Mouse (Mus musculus) gastrocnemius, adult 8-10 months (tissue): ENCODE results near the gene Zfp524. TPM values are rescaled to one million over a fixed set of nuclear protein-coding genes. Genes with fewer than 3 reads are reported as not detected.
A peak's percentile ranks its signal among the peaks of the same experiment; 100 is the strongest.

Source experiments
- DNase-seq, 2 experiments: peaks; one replicate each; pipeline ENCODE4 v3.0.0; 2022; ENCODE audit warnings: low spot score in 2 of 2
- total RNA-seq, 4 experiments: library from RNA; stranded (reverse); gene quantifications; 2 replicates each; pipeline ENCODE4 v1.2.4; 2022

Zfp524 gene
- total RNA-seq, 4 experiments from 2014 or later = 8.3 to 11.7 (median 10.2) TPM

DNA sequence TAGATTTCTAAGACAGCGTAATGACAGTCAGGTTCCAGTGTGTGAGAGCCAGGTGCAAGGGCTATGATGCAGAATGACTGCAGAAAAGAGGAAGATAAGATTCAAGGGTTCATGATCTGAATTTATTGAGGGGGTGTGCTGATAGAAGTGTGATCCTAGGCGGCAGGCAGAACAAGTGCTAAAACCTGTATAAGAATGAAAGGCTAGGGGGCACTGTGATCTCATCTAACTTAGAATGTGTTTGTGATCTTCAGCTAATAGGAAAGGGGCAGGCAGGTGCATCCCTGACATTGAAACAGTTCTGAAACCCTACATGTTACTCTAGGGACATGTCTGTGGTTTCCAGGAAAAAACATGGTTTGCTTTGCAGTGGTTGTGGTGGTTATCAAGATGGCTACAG, 31.9 kb downstream of the Zfp524 start:
- DNase-seq = no peak

DNA sequence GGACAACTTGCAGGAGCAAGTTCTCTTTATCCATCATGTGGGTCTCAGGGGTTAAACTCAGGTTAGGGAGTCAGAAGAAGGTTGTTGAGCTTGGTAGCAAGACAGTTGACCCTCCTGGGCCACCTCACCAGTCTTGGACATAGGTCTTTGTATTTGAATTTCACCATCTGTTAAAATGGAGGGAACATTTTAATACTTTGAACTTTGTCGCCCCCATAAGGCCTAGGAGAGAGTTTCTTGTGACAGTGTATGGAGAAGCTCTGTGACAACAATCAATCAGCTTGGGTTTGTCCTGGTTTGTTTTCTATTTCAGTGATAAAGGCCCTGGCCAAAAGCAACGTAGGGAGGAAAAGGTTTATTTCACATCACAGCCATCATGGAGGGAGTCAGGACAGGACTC, 33.1 kb downstream of the Zfp524 start:
- DNase-seq = no peak

DNA sequence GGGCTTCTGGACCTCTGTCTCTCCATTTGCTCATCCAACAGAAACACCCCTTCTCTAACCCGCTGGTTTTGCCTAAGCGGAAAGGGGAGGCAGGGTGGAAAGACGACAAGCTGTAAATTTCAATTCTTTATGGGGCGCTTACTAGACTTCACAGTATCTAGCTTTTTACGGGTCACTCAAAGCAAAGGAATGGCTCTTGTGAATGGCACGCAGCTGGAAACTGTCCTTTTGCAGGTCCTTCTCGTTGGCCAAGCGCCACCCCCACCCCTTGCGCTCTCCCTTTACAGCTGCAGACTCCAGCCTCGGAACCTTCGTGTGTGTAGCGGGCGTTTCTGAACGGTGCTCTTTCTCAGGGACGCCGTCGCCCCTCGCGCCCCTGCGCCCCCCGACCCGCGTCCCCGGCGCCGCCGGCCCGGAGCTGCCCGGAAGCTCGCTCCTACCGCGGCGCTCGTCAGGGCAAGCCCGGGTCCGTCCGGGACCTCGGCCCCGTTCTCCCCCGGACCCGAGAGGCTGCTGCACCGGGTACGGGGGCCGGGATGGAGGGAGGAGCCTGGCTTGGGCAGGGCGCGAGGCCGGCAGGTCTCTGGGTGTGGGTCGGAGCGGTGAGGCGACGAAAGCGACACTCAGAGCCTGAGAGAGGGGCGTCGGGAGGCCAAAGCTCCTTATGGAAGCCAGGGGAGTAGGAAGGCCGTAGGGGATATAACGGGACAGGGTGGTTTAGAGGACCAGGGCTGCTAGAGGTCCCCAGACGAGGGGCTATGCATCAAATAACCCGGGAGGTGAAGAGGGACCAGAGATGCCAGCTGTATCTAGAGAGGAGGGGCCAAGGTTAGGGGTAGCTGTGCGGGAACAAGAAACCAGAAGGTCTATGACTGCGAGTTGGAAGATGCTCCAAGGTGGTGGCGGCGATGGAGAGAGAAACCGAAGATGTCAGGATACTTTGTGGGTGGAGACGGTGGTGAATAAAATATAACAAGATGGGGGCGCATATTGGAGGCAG, 37.3 kb downstream of the Zfp524 start, which contains the start of gene Zfp580:
Gene Zfp580, plus strand, starts transcription at position 346 of the 1,000 bp plus-strand sequence.
- peak; percentile 55 to 66 for DNase-seq

DNA sequence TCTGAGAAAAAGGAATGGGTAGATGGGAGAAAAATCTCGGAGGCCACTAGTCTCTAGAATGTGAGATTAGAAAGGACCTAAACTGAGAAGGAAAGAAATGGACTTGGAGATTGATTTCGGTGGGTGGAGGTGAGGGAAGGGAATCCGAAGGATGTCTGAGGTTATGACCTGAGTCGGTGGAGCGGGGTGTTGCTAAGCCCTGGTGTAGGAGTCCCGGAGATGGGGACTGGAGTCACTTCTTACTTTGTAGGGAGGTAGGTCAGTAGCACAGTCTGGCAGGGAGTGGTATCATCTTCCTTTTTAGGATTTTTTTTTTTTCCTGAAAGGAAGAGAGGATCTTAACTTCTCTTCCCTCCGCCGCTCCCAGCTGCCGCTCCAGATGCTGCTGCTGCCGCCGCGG, 38.2 kb downstream of the Zfp524 start:
- no peak for DNase-seq

DNA sequence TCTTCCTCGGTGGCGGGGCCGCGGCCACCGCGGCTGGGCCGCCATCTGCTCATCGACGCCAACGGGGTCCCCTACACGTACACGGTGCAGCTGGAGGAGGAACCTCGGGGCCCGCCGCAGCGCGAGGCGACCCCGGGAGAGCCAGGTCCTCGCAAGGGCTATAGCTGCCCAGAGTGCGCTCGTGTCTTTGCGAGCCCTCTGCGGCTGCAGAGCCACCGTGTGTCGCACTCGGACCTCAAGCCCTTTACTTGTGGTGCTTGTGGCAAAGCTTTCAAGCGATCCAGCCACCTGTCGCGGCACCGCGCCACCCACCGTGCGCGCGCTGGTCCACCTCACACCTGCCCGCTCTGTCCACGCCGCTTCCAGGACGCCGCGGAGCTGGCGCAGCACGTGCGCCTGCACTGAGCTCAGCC, 38.7 kb downstream of the Zfp524 start:
- no peak for DNase-seq

DNA sequence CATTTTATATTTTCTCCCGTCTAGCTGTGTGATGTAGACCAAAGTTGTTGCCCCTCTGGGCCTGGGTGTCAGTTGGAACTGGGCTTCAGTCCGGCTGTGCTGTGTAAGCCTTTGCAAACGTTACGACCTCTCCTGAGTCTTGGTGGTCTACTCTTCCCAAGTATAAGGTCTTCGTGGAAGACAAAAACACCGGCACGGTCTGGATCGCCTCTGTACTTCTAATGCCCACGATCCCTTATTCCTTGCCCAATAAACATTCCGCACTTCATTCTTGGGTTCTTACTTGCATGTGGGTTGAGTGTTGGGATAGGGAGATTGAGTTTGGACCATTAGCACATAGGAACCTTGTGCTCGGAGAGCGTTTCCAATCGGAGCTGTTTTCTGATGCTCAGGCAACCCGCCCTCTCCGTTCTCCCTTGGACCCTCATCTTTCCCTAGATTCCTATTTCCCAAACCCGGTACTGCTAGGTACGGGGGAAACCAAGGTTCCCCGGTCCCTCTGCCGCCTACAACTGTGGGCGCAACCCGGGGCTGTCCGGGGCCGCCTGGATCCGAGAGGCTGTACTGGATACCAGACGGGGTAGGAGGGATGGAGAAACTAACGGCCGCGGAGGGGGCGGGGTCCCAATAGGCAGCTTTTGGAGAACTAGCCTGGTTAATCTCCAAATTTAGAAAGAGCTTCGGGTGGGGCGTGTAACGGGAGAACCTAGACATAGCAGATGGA, 39.4 kb downstream of the Zfp524 start:
- no peak for DNase-seq

DNA sequence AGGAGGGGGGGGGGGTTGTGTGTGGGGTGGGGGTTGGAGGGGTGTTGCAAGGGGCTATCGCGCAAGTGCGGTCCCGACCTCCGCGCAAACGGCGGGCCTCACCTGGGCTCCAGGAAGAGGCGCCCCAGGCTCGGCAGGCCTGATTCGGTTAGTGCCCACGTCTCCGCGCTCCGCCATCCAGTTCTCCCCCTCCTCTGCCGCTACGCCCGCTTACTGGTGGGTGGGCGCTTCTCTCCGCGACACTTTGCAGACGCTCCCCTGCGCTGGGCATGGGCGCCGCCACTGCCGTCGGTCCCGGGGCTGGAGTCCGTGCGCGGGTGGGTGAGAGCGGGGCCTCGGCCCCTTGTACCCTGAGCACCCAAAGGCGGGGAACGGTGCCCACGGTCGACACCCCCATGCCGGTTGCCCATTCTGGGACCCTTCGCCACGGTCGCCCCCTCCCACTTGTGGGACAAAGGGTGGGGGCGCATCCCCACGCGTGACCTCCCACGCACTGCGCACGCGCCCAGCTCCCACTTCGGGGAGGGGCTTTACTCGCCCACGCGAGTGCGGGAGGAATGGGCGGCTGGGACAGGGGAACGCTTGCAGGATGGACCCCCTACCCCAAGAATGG, 42.5 kb downstream of the Zfp524 start:
- no peak for DNase-seq

DNA sequence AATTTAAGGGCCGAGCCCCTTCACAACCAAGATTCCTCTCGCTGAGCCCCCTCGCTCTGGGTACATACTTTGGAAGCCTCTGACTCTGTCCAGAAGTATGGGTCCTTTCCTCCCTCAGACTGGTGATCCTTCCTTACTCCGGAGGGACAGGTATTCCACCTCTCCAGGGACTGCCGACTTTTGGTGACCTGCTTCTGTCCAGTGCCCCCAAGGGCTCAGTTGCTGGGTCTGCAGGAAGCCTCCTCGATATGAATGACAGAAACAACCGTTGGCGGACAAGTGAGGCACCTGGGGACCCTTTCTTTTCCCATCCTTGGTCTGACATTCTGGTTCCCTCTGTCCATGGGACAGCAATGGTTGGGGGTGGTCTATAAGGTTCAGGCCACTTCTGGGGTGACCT, 43.2 kb downstream of the Zfp524 start:
- no peak for DNase-seq

DNA sequence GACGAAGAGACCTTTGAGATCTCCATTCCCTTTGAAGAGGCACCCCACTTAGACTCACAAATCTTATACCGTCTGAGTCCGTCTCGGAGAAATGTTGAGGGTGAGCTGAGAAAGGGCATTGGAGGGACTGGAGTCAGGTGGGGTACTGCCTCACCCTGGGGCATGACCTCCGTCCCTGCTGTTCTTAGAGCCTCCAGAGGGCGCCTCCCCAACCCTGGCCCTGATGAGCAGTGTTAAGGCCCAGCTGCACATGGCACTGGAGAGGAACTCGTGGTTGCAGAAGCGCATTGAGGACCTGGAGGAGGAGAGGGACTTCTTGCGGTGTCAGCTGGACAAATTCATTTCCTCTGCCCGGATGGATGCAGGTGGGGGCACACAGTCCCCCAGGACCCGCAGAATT, 43.6 kb downstream of the Zfp524 start:
- no peak for DNase-seq

DNA sequence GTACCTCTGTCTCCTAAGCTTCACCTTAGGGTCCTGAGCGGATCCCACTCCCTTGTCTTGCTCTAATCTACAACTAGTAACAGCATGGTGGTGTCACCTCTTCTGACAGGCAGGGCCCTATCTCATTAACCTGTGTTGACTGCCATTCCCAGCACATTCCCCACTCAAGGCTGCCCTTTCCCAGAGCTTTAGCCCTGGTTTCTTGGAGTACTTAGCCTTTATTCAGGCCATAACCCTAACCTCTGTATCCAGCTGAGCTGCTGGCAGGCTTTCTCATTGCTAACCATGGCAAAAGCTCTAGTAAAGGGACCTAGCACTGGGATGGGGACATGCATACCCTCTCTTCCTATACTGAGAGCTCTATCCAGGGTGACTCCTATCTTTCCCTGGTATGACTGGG, 44.4 kb downstream of the Zfp524 start:
- DNase-seq = no peak

DNA sequence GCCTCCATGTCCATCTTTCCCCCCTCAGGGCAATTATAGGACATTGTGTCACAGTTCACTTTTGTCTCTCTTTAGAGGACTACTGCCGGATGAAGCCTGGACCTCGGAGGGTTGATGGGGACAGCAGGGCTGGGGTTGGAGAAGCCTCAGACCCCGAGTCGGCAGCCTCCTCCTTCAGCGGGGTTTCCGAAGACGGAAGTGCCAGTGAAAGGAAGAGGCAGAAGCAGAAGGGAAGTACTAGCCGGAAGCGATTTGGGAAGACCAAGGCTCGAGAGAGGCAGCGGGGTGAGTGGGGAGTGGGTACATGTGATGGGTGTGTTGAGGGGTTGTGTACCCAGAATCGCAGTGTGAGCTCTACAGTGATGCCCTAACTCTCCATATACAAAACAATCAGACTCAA, 45.2 kb downstream of the Zfp524 start:
- no peak for DNase-seq

DNA sequence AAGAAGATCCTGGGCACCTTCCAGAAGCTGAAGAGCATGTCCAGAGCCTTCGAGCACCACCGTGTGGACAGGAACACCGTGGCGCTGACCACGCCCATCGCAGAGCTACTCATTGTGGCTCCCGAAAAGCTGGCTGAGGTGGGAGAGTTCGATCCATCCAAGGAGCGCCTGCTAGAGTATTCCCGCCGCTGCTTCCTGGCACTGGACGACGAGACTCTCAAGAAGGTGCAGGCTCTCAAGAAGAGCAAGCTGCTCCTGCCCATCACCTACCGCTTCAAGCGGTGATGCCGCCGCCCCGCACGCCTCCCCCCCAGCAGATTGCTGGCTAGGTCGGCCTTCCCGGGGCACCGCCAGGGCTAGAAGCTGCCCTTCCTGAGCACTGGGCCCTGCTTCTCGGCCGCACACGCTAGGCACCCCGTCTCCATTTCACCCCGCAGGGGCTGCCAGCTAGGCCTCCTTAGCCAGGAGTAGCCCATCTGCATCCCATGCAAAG, 46.1 kb downstream of the Zfp524 start:
- DNase-seq = peak; percentile 69 to 76

DNA sequence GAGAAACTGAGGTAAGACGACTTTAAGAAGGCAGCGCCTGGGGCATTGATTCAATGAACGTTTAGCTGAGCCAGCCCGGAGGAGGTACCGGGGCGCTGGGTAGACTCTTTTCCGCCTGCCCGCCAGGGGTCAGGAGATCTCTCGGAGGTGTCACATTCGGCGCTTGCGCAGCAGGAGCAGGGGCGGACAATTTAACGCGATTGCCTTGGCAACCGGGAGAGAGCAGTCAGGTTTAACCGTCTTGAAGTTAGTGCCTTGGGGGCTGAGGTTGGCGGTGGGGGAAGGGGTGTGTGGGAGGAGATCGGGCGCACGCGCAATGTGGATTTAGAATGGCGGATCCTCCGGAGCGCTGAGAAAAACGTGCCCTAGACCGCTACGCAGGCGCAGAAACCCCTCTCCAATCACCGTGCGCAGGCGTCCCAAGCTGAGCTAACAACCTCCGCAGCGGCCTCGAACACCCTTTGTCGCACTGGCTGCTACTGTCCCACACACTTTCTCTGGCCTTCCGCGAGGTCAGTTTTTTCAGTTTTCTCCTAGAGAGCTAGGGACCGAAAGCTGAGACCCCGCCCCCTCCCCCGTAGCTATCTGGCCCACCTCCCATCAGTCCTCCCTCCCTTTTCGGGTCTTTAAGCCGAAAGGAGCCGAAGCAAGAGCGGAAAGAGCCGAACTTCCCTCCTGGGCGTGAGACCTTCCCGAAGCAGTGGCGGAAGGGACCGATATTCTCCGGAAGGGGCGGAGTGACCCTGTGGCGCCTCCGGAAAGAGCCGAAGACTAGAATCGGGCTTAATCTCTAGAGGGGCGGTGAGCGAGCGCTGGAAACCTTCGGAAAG, 46.9 kb downstream of the Zfp524 start:
- DNase-seq = peak; percentile 97

DNA sequence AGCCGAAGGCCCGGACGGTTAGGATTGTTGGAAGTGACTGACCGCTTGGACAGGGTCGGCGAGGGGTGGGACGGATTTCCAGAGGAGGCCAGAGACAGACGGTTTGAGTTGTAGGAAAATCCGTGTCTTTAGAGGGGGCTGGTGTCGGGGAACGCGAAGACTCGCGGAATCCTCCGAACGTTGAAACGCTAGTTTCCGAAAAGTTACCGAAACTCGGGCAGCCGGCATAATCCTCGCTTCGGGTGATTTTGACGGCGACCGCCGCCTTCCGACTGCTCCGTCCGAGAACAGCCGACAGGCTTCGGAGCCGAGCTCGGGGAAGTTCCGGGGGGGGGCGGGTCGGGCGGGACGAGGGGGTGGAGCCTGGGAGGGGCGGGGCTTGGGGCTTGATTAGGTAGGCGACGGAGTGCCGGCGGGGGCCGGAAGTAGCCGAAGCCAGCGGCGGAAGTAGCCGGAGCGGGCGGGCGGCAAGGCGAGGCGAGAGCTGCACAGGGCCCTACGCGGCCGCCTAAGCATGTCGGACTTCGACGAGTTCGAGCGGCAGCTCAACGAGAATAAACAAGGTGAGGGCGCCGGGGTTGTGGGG, 47.7 kb downstream of the Zfp524 start, which contains the start of gene U2af2:
Gene U2af2, plus strand, starts transcription at position 370 of the 586 bp plus-strand sequence.
- peak; percentile 83 to 92 for DNase-seq

DNA sequence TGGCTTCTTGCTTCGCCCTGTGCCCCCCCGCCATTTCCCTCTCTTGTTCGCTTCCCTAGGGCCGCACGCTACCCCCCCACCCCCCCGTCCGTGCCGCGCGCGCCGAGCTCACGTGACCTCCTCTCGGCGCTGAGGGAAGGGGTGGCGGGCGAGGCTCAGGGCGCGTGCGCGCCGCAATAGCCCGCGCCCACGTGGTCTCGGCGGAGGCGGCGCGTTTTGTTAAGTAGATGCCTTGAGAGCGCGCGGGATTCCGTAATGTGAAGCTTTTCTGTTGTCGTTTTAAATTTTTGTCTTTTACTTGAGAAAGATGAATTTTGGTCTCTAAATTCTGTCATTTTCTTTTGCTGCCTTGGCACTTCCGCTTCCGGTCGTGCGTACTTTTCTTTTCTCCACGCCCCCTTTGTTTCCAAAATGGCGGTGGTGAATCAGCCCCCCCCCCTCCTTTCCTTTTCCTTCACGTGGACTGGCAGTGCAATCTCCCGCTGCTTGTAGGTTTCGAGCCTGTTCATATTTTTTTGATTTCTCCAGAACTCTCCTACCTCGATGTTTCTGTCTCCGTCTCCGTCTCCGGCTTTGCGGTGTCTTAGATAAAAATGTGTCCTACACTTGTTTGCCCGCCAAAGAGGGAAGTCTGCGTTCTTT, 48.3 kb downstream of the Zfp524 start:
- no peak for DNase-seq

DNA sequence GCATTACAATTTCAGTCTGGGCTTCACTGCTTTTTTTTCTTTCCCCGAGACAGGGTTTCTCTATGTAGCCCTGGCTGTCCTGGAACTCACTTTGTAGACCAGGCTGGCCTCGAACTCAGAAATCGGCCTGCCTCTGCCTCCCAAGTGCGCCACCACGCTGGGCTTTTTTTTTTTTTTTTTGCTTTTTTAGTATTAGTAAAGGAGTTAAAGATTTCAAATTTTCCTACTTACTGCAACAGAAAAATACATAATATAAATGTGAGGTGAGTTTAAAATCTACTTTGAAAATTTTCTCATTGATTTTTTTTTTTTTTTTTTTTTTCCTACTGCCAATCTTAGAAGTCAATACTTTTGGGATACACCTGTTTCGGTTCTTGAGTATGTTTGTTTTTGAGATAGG, 50.7 kb downstream of the Zfp524 start:
- no peak for DNase-seq
